Mouse (Mus musculus) kidney, adult 2 months (tissue): ENCODE data around the gene Vwce.

ENCODE experiments used
- CTCF ChIP-seq: fragments of 200-500 bp; conservative IDR thresholded peaks from 2 replicates; pipeline ENCODE4 v1.5.1; 2011; ENCODE audit warnings: low read depth, mild to moderate bottlenecking, control low read depth, low read length, moderate library complexity, mixed read lengths; ENCODE audit not compliant: insufficient read depth, insufficient read length
- POLR2A ChIP-seq: fragments of 200-500 bp; IDR thresholded peaks from one replicate; pipeline ENCODE4 v1.6.1; 2011; ENCODE audit warnings: low read depth, low read length, control low read depth

GRCm38 (mm10) chr19:10695801-10696200, 61.8 kb downstream of the Vwce start:
- TF ChIP-seq POLR2A (no peak), CTCF (no peak)
